Mouse (Mus musculus): ENCODE data around the gene Gm10283. TPM values are rescaled to one million over a fixed set of nuclear protein-coding genes. Genes with fewer than 3 reads are reported as not detected.

The Gm10283 gene
- polyA plus RNA-seq, 1 experiment = not detected

Other genes with a start within 250 kb of the Gm10283 start
- gene Aadat, start 2.7 kb upstream of the Gm10283 start, polyA plus RNA-seq (2012; rRNA removed) = 0.36 and 0.46 TPM in 2 replicates
- 38.3 and 39.8 TPM in 2 replicates for gene Mfap3l, start 129.6 kb upstream of the Gm10283 start, polyA plus RNA-seq (2012; rRNA removed)